In the genomic region with DNA sequence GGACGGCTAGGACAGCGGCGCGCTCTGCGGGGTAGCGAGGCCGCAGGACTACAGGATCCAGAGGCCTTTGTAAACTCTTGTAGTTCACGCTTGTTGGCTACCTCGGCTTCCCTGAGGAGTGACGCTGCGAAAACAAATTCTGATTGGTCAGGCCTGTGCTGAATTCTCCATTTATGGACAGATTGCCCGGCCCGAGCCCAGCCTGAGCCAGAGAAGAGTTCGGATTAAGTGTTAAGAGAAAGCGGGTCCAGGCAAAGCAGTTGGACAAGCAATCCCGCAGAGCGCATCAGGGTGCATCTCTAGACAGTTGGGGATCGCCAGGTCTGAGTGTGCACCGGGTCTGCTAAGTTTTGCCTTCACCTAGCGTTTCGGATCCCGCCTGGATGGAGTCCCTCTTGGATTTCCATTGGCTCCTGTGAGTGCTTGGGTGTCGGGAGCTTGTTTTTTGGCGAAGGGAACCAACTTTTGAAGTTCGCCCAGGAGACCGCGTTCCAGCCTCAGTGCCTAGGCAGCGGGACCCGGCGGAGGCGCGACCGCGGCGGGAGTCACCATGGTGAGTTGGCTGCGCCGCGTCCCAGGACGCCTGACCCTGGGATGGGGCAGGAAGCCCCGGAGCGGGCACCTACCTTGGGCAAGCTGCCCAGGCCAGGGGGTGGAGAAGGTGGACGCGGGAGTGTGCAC, we compare ENCODE assay signal across 8 mouse cellular contexts. TPM values are rescaled to one million over a fixed set of nuclear protein-coding genes. Genes with fewer than 3 reads are reported as not detected.
DNase-seq lines count a peak whose midpoint lies in the region; ATAC-seq and TF ChIP-seq lines count a peak whose summit lies in the region.

A gene (plus strand): TSS at position 200 of the 681 bp plus-strand sequence.

- 0% methylated on average over 43 of the region's 43 CpGs for WGBS in forebrain, embryonic 16.5 days
- under 1% methylated on average over 43 of the region's 43 CpGs for WGBS in liver, postnatal 0 days (ENCODE audit: insufficient replicate concordance)
- under 1% methylated on average over 43 of the region's 43 CpGs for WGBS in neural tube, embryonic 13.5 days

- TF ChIP-seq POLR2A in CH12.LX (IDR thresholded peaks at IDR 0.05; ENCODE audit: low read depth, low read length): peak; percentile 95

- in situ Hi-C loops in CH12.LX (cut with MboI; ENCODE audit: low pct_ligation_motif_present, low pct_unique_long_range_greater_than_20kb, low sequenced_read_pairs): loop anchor here (5.0 to 10.0 kb wide), 2 partner anchors 35 to 98 kb away; no protein-coding TSS in a partner anchor

- TF ChIP-seq CTCF in CH12.LX (conservative IDR thresholded peaks at IDR 0.05 in 1 of 2, IDR thresholded peaks at IDR 0.05 in 1 of 2; ENCODE audit: low read depth in 2 of 2, low read length in 2 of 2): no peak
- no peak for TF ChIP-seq CTCF in liver, postnatal 0 days (IDR thresholded peaks at IDR 0.05; ENCODE audit: low read depth)

- peaks cover 0 to 7% of the 10 kb centered on the region in 2 experiments for H3K36me3 ChIP-seq in CH12.LX (replicated peaks in 1 of 2; ENCODE audit: control insufficient read depth in 1 of 2, insufficient read depth in 1 of 2, low read length in 1 of 2)
- H3K36me3 ChIP-seq in forebrain, embryonic 16.5 days (ENCODE audit: control insufficient read depth, insufficient read depth): no peaks in the 10 kb centered on the region
- H3K36me3 ChIP-seq in liver, postnatal 0 days (replicated peaks; ENCODE audit: insufficient read depth, low read length): no peaks in the 10 kb centered on the region
- H3K36me3 ChIP-seq in neural tube, embryonic 13.5 days: no peaks in the 10 kb centered on the region

- intact Hi-C loops in heart, postnatal 25 days (cut with DNase I): loop anchor here (5.0 kb wide), 2 partner anchors 55 to 160 kb away; no protein-coding TSS in a partner anchor

- peak; percentile 95 for DNase-seq in CH12.LX (ENCODE audit: extremely low read depth)
- peak; percentile 46 for DNase-seq in cerebellum, adult 11 months
- peak; percentile 88 for DNase-seq in heart, postnatal 25 days (ENCODE audit: low spot score)
- DNase-seq in layer of hippocampus, adult 11-12 months (ENCODE audit: low spot score): peak; percentile 93
- peak; percentile 76 for DNase-seq in liver, postnatal 0 days
- DNase-seq in telencephalon, adult 2 months (ENCODE audit: low read depth, low spot score): peak; percentile 94

- peak within 1 kb of the TSS; percentile 91 for H3K4me2 ChIP-seq in CH12.LX (ENCODE audit: insufficient read depth, low read depth, poor library complexity, severe bottlenecking)
- H3K4me2 ChIP-seq in forebrain, embryonic 16.5 days (ENCODE audit: low read length): peak within 1 kb of the TSS; percentile 96
- peak within 1 kb of the TSS; percentile 88 for H3K4me2 ChIP-seq in liver, postnatal 0 days (ENCODE audit: low read depth, low read length)
- peak within 1 kb of the TSS; percentile 99 for H3K4me2 ChIP-seq in neural tube, embryonic 13.5 days

- peak within 1 kb of the TSS; percentile 65 for H3K9ac ChIP-seq in CH12.LX (ENCODE audit: insufficient read depth, low read depth)
- H3K9ac ChIP-seq in forebrain, embryonic 16.5 days (replicated peaks; ENCODE audit: low read depth, low read length): peak within 1 kb of the TSS; percentile 57
- H3K9ac ChIP-seq in liver, postnatal 0 days (replicated peaks): peak within 1 kb of the TSS; percentile 69
- peak within 1 kb of the TSS; percentile 71 for H3K9ac ChIP-seq in neural tube, embryonic 13.5 days

- H3K27me3 ChIP-seq in CH12.LX (replicated peaks): no peaks in the 10 kb centered on the region
- H3K27me3 ChIP-seq in forebrain, embryonic 16.5 days (replicated peaks; ENCODE audit: control insufficient read depth, insufficient read depth, low read length): peaks cover 5% of the 10 kb centered on the region; the same call in 1 of the 2 replicates
- peaks cover 14% of the 10 kb centered on the region for H3K27me3 ChIP-seq in liver, postnatal 0 days (ENCODE audit: insufficient read depth, low read length)
- H3K27me3 ChIP-seq in neural tube, embryonic 13.5 days: peaks cover 15% of the 10 kb centered on the region

- no peak for TF ChIP-seq RAD21 in CH12.LX (IDR thresholded peaks at IDR 0.05; ENCODE audit: low read depth, low read length)

- TF ChIP-seq EP300 in CH12.LX (IDR thresholded peaks at IDR 0.05; ENCODE audit: low read length): no peak
- TF ChIP-seq EP300 in liver, postnatal 0 days (IDR thresholded peaks at IDR 0.05; ENCODE audit: low read depth): no peak; the same call in 1 of the 2 replicates

- H3K4me3 ChIP-seq in CH12.LX (replicated peaks in 1 of 3; ENCODE audit: low read depth in 2 of 3, low read length in 2 of 3, poor library complexity in 1 of 3): peak within 1 kb of the TSS; percentile 78 to 98 (median 86)
- peak within 1 kb of the TSS; percentile 52 for H3K4me3 ChIP-seq in forebrain, embryonic 16.5 days (replicated peaks; ENCODE audit: low read length)
- H3K4me3 ChIP-seq in liver, postnatal 0 days (ENCODE audit: low read depth, low read length): peak within 1 kb of the TSS; percentile 64
- peak within 1 kb of the TSS; percentile 59 for H3K4me3 ChIP-seq in neural tube, embryonic 13.5 days

- peaks cover 42% of the 10 kb centered on the region for H3K79me2 ChIP-seq in CH12.LX (replicated peaks; ENCODE audit: control insufficient read depth, extremely low read depth, insufficient read depth, poor library complexity, severe bottlenecking)

- no peaks in the 10 kb centered on the region for H3K9me3 ChIP-seq in CH12.LX (replicated peaks; ENCODE audit: low read length)
- H3K9me3 ChIP-seq in forebrain, embryonic 16.5 days (ENCODE audit: control insufficient read depth, low read length): 0 out of 2 replicates have a peak, but pooled peaks cover 4% of the 10 kb centered on the region
- no peaks in the 10 kb centered on the region for H3K9me3 ChIP-seq in liver, postnatal 0 days (ENCODE audit: low read length)
- no peaks in the 10 kb centered on the region for H3K9me3 ChIP-seq in neural tube, embryonic 13.5 days

- peaks cover 0 to 47% of the 10 kb centered on the region in 2 experiments; a peak in 3 of 4 replicates for H3K4me1 ChIP-seq in CH12.LX (ENCODE audit: control insufficient read depth in 1 of 2, insufficient read depth in 2 of 2)
- peaks cover 12% of the 10 kb centered on the region for H3K4me1 ChIP-seq in forebrain, embryonic 16.5 days (replicated peaks; ENCODE audit: control insufficient read depth, insufficient read depth, low read length)
- H3K4me1 ChIP-seq in liver, postnatal 0 days (ENCODE audit: insufficient read depth): peaks cover 13% of the 10 kb centered on the region; the same call in 1 of the 2 replicates
- H3K4me1 ChIP-seq in neural tube, embryonic 13.5 days (replicated peaks): peaks cover 24% of the 10 kb centered on the region

- dilution Hi-C loops in CH12.LX (cut with MboI; ENCODE audit: extremely low pct_ligation_motif_present, extremely low pct_unique_long_range_greater_than_20kb, low sequenced_read_pairs): no loop called here

- ATAC-seq in forebrain, embryonic 16.5 days: peak; percentile 98
- ATAC-seq in liver, postnatal 0 days: peak; percentile 92
- ATAC-seq in neural tube, embryonic 13.5 days (ENCODE audit: low read depth): peak; percentile 94

- peak within 1 kb of the TSS; percentile 55 for H3K27ac ChIP-seq in CH12.LX (ENCODE audit: insufficient read depth, low read depth)
- H3K27ac ChIP-seq in forebrain, embryonic 16.5 days (ENCODE audit: low read length): peak within 1 kb of the TSS; percentile 70
- peak within 1 kb of the TSS; percentile 85 for H3K27ac ChIP-seq in liver, postnatal 0 days (ENCODE audit: low read depth)
- peak within 1 kb of the TSS; percentile 71 for H3K27ac ChIP-seq in neural tube, embryonic 13.5 days (replicated peaks)

TF ChIP-seq in CH12.LX, 34 proteins besides CTCF, POLR2A, EP300 and RAD21:
- peak; percentile 78 for TF ChIP-seq ZMIZ1 (IDR thresholded peaks at IDR 0.05; ENCODE audit: low read depth, low read length)
- TF ChIP-seq HCFC1 (IDR thresholded peaks at IDR 0.05; ENCODE audit: low read depth, low read length): peak; percentile 89
- peak; percentile 94 for TF ChIP-seq TBP (conservative IDR thresholded peaks at IDR 0.05; ENCODE audit: low read depth, low read length)
- no peak for TF ChIP-seq ETS1 (conservative IDR thresholded peaks at IDR 0.05; ENCODE audit: low read depth, low read length)
- TF ChIP-seq UBTF (IDR thresholded peaks at IDR 0.05; ENCODE audit: low read depth, low read length): no peak; the same call in 1 of the 2 replicates
- peak; percentile 45; the same call in 1 of the 2 replicates for TF ChIP-seq ELF1 (IDR thresholded peaks at IDR 0.05; ENCODE audit: low read depth, low read length)
- peak; percentile 25; the same call in 1 of the 2 replicates for TF ChIP-seq TCF12 (IDR thresholded peaks at IDR 0.05; ENCODE audit: low read depth, low read length)
- no peak for TF ChIP-seq USF1 (IDR thresholded peaks at IDR 0.05; ENCODE audit: low read depth, low read length)
- no peak for TF ChIP-seq MAX (IDR thresholded peaks at IDR 0.05; ENCODE audit: low read length)
- TF ChIP-seq PAX5 (IDR thresholded peaks at IDR 0.05; ENCODE audit: low read length): no peak
- peak; percentile 77; the same call in 1 of the 2 replicates for TF ChIP-seq KAT2A (IDR thresholded peaks at IDR 0.05; ENCODE audit: insufficient replicate concordance, low read length)
- TF ChIP-seq NELFE (IDR thresholded peaks at IDR 0.05; ENCODE audit: low read depth, low read length): peak; percentile 65; the same call in 1 of the 2 replicates
TF ChIP-seq in CH12.LX: peak in this region for 7.

RNA-seq across cellular contexts. Expression of the gene that starts here (rescaled TPM):
- total RNA-seq in CH12.LX (2012; rRNA removed) (97.6 and 98.7 TPM in 2 replicates), CH12.LX (2014; rRNA removed) (82.3 and 88.5 TPM in 2 replicates)
- polyA plus RNA-seq in CH12.LX (2012; ENCODE audit: insufficient read length, low read depth): 186 and 188 TPM in 2 replicates
- polyA plus RNA-seq in forebrain, embryonic 16.5 days (2015; fragmentation: Nextera tagmentation; extraction: Ambion mirVana): 5.8 and 7.2 TPM in 2 replicates
- 10 to 100 TPM; 10.6 to 12.2 TPM for total RNA-seq in heart, postnatal 25 days (2021)
- polyA plus RNA-seq in liver, postnatal 0 days (2015; fragmentation: Nextera tagmentation; extraction: Ambion mirVana): 5.4 and 7.4 TPM in 2 replicates
- polyA plus RNA-seq in neural tube, embryonic 13.5 days (2015; fragmentation: Nextera tagmentation; extraction: Ambion mirVana): 7.9 and 8.2 TPM in 2 replicates

Comparison
In these comparisons a context has a peak if more than half of its experiments do, and no peak if none do; other contexts are left out.
1. Peak in every context shown above with its lines: DNase-seq, ATAC-seq, H3K4me3 ChIP-seq and H3K27ac ChIP-seq.
2. RNA of the gene that starts here (total RNA-seq): 82.3 to 98.7 TPM in CH12.LX; 10.6 to 12.2 TPM in heart, postnatal 25 days; every median in the first group is over 4 times any median in the second.
3. RNA of the gene that starts here (polyA plus RNA-seq): 186 to 188 TPM in CH12.LX; 7.9 to 8.2 TPM in neural tube, embryonic 13.5 days, 5.4 to 7.4 TPM in liver, postnatal 0 days and 5.8 to 7.2 TPM in forebrain, embryonic 16.5 days; every median in the first group is over 10 times any median in the second.